Mouse (Mus musculus) heart, postnatal 4 days (tissue): ENCODE results near the gene Klhl22. TPM values are rescaled to one million over a fixed set of nuclear protein-coding genes. Genes with fewer than 3 reads are reported as not detected.

Experiments
- DNase-seq: peaks from one replicate; pipeline ENCODE4 v3.0.0; 2021
- total RNA-seq, 2 experiments: library from RNA; stranded (reverse); gene quantifications; 2 replicates each; pipeline ENCODE4 v1.2.3; 2021

Gene Klhl22
- total RNA-seq, 2 experiments from 2014 or later, result 24.6 to 25.1 TPM

DNA sequence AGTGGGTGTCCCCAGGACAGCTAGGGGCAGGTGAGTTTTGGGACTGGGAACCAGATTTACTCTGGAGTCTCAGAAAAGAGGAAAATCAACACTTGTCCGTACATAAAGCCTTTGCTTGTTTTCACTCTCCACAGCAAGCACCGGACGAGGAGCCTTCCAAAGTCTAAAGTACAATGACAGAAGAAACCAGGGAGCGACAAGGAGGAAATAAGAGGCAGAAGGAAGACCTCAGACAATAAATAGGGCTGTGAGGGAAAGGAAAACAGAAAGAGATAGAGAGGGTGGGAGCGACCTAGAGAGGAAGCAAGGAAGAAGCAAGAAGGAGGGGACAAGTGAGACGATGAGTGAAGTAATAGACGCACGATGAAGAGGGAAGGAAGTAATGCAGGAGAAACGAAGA is 516 bp upstream of the Klhl22 start:
- DNase-seq, result no peak

DNA sequence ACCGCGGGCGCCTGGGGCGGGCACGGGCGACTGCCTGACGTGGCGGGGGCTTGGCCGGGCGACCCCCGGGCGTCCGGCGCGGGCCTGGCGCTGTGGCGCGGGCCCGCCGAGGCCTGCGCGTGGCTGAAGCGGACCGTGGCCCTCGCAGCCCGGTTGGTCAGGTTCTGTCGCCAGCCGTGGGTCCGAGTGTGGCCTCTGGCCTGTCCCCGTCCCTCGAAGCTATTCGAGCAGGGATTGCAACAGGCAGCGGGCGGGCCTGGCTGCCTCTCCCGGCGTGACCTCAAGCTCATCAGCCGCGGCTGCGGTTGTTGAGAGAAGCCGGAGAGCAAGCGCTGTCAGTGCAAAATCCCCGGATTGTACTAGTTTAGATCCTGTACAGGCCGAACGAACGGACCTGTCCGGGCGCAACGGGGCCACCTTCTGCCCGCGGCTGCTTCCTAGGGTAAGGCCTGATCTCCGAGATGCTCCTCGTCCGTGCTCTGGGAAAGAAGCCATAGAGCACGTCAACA is 449 bp downstream of the Klhl22 start:
- peak; percentile 64 for DNase-seq

DNA sequence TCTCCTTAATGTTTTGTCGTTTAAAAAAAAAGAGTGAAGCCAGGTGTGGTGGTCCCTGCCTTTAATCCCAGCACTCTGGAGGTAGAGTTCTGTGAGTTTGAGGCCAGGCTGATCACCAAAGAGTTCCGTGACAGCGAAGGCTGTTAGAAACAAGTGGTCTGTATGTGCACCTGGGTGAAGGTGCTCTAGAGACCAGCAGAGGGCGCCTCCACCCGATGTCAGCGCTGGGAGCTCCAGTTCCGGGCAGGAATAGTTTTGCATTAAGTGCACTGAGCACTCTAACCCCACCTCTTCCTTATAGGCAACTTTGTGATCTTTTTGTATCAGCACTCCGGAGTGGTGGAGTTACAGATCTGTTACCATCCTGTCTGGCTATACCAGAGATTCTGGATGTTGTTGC is 1.2 kb downstream of the Klhl22 start:
- peak; percentile 58 for DNase-seq

DNA sequence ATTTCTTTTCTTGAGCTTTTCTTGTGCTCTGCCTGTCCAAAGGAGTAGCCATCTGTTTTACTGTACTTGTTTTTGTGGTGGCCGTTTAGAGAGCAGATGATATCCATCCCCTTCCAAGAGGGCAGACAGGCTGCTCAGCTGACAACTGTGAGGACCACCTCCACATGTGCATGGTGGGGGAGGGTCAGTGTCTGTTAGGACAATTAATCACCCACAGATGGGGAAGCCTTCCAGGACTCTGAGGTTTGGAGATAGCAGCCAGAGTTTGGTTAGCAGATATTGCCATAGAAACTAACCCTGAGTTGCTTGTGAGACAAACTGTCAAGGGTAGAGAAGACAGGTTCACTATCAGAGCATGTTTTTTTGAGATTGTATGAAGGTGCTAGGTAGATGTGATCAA is 1.7 kb downstream of the Klhl22 start:
- DNase-seq, result no peak

DNA sequence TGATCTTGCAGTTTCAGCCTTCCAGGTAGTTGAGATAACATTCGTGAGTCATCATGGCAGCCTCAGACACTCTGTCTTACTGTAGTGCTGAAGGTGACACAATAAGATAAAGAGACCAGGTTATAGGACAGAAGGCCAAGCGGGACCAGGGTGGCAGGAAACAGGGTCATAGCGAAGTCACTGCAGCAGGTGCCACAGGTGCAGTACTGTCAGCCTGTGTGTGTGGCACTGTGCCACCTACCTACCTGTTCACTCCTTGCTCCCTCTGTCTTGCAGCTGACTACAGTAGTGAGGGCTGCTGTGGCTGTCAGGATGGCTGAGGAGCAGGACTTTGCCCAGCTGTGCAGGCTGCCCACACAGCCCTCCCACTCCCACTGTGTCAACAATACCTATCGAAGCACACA is 4.7 kb downstream of the Klhl22 start:
- no peak for DNase-seq

DNA sequence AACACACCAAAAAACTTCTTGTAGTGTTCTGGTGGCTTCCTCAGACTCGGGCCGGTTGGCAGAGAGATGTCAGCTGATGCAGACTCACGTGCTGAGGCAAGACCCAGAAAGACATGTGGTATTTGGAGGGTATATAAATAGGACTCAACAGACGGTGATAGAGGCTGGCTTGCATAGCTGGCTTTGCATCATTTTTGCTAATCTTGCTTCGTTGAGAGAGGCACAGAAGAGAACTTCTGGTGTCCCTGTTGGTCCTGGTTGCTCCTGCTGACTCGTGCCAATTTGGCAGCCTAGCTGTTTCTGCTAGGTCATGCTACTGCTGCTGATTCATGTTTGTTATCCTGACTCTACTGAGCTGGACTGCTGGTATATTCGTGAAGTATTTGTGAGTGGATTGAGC is 9.4 kb downstream of the Klhl22 start:
- peak; percentile 56 for DNase-seq

DNA sequence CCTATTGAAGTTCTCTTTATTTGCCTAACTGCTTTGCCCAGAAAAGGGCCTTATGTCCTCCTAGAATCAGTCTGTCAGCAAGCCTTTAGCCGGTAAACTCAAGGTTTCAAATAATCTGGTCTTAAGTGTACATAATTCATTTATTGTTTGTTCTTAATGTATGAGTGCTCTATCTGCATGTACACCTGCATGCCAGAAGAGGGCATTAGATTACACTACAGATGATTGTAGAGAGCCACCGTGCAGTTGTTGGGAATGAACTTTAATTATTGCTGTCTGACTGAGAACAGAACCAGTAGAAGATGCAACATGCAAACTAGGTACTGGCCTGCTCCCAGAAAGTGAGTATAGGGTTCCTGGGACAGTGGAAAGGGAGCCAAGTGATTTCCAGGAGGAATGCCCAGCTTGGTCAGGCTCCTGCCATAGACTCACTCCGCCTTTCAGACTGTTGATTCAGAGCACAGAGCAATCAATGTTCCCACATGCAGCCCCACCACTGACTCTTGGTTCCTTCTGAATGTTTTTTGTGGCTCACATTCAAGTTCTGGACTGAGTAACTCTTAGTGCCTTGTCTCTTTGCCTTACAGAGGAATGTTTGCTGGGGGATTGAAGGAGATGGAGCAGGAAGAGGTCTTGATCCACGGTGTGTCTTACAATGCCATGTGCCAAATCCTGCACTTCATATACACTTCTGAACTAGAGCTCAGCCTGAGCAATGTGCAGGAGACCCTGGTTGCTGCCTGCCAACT is 11.9 kb downstream of the Klhl22 start:
- no peak for DNase-seq

DNA sequence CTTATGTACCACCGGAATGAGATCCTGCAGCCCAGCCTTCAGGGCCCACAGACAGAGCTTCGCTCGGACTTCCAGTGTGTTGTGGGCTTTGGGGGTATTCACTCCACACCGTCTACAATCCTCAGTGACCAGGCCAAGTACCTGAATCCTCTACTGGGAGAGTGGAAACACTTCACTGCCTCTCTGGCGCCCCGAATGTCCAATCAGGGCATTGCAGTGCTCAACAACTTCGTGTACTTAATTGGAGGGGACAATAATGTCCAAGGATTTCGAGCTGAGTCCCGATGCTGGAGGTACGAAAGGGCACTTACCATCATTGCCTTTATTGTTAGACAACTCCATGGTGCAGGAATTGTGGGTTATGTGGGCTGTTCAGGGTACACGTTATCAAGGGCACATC is 17.4 kb downstream of the Klhl22 start:
- DNase-seq, result peak; percentile 60

DNA sequence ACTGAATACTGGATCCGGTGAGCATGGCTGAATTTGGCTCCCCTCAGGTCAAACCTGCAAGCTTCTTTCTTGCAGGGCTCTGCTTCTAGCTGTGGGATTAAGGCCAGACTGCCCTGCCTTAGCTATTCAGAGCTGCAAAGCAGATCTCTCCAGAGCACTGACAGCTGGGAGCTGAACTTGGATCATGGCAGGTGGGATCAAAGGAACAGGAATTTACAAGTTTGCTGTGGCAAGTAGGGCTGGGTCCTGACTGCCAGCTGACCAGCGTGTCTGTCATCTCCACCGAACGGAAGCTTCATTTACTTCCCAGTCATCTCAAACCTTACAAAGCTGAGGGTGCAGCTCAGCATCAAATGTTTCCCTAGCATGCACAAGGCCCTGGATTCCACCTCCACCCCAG is 18.8 kb downstream of the Klhl22 start:
- no peak for DNase-seq

DNA sequence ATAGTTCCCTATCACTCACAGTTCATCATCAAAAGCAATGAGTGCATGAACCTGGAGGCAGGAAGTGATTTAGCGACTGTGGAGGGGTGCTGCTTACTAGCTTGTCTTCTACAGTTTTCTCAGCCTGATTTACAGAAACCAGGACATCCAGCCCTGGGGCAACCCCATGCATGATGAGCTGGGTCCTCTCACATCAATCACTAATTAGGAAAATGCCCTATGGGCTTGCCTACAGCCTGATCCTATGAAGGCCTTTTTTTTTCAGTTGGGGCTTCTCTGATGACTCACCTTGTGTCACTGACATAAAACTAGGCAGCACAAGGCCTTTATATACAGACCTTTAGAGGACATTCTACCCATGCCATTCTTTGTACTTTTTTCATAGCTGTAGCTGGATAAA is 20.3 kb downstream of the Klhl22 start:
- no peak for DNase-seq

DNA sequence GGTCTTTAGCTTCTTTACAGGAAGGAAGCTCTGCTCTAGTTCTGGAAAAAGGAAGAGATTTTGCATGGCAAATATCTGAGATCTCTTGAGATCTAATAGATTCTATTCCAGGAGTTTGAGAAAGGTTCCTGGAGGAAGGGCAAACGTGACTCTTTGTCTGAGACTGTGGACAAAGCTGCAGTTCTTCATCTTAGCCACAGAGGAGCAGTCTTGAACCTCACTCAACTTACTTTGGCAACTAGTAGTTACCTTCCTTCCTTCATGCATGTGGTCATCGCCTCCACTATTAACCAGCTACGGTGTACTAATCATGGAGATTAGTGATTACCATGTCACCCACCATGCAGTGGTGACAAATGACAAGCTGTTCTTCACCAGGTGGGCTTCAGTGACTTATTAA is 25.9 kb downstream of the Klhl22 start:
- DNase-seq, result no peak

DNA sequence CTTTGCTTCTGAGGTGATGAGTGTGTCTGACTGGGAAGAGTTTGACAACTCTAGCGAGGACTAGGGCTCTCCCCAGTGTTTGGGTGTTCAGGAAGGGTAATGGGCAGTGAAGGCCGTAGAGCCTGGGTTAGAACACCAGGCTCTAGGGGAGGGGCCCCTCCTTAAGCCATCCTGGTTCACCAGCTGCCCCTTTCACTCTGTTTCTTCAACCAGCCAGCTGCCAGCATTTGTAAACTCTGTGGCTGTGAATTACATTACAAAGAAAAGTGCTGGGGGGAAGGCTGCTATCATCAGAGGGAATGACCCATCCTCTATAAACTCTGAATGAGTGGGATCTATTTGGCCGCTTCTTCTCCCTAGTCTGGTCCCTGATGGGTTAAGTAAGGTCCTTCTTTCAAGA is 33.3 kb downstream of the Klhl22 start:
- DNase-seq, result no peak

DNA sequence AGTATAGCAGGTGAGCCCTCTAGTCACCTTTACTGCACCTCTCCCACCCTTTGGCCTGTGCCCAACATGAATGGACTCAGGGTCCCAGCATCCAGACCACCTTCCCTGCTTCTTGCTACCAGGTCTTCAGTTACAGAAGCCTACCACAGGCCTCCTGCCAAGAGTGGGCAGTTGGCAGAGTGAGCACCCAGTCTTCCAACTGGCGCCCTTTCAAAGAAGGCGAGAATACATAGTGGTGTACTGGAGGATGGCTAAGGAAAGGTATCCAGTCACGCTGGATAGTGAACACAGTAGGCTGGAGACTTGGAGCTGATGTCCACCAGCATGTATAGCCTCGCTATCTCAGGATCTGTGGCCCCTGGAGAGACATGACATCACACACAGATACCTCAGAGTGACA is 34.6 kb downstream of the Klhl22 start:
- no peak for DNase-seq

DNA sequence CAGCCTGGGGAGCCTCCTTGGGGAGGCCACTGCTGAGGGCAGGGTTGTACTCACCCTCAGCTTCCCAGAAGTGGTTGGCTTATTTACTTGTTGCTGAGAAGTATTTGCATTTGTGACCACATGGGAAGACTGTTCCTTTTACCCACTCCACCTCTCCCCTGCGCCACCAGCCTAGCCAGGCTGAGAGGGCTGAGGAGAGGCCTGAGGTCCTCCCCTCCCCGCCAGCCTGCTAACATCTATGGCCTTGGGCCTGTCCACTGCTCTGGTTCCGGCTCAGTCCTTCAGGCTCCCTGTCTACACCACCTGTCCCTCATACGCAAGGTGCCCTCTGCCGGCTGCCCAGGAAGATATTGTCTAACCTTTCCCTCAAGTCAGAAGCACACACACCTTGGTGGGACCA is 36.2 kb downstream of the Klhl22 start:
- DNase-seq, result no peak

DNA sequence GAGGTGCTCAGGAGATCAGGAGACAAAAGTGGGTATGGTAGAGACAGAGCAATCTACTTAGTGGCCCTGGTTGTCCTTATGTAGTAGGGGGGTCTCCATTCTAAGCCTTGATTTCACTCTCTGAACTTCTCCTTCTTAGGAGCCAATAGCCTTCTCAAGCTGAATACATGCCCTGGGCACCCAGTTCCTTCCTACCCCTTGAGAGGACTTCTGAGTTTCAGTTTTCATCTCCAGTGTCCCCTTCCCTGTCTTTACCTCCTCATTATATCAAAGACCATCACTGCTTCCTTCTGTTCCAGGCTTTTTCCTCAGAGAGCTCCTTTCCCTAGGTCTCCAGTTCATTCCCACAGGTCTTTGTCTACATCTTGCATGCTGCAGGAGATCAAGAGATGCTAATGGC is 37.1 kb downstream of the Klhl22 start:
- DNase-seq, result no peak

DNA sequence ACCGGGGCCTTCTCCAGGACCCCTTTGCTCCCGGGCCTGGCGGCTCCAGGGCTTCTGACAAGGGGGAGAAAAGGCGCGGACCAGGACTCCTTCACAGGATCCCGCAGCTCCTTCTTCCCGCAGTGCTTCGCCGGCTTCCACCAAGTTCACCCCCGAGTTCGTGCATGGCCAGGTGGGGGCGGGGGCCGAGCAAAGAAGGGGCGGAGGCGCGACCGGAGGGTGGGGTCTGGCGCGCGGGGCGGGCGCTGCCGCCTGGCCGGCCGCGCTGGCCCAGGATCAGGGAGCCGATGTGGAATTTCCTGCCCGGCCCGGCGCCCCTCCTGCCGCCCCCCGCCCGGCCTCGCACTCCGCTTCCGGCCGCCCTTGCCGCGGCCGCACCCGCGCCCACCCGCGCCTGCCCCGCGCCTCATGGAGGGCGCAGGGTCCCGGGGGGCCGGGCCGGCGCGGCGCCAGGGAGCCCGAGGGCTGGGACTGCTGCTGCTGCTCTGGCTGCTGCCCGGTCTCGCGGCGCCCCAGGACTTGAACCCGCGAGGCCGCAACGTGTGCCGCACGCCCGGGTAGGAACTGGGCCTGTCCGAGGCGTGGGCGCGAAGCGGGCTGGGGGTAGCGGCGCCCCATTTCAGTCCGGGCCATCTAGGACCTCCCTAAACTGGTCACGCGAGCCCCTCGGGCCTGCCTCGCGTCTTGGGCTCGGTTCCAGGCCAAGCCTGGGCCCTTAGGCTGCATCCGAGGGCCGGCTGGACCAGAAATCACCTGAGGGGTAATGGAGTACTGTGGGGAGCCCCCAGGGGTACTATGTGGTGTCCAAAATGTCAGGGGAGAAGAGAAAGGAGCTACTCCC is 37.8 kb downstream of the Klhl22 start, which contains the start of gene Scarf2:
Scarf2 (plus strand) TSS at position 312 of the 841 bp plus-strand sequence.
- DNase-seq, result peak; percentile 77

DNA sequence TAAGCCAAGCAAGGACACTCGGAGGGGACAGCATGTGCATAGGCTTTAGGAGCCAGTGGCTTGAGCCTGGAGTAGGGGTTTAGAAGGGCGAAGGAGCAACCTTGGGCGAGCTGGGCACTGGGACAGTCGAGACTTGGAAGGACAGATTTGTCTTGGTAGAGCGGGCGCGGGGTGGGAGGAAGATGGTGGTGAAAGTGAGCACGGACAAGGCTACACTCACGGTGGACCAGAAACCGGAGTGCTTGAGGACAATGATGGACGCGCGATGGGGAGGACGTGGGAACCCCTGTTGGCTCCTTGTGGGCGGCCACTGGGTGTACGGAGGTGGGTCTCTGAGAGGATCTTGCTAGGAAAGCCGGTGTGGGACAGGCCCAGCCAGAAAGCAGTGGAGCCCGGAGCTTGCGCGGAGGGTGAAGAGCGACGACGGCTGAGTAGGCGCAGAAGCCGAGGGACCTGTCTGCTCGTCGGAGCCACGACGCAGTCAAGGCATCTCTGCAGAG is 38.4 kb downstream of the Klhl22 start:
- DNase-seq, result peak; percentile 41

DNA sequence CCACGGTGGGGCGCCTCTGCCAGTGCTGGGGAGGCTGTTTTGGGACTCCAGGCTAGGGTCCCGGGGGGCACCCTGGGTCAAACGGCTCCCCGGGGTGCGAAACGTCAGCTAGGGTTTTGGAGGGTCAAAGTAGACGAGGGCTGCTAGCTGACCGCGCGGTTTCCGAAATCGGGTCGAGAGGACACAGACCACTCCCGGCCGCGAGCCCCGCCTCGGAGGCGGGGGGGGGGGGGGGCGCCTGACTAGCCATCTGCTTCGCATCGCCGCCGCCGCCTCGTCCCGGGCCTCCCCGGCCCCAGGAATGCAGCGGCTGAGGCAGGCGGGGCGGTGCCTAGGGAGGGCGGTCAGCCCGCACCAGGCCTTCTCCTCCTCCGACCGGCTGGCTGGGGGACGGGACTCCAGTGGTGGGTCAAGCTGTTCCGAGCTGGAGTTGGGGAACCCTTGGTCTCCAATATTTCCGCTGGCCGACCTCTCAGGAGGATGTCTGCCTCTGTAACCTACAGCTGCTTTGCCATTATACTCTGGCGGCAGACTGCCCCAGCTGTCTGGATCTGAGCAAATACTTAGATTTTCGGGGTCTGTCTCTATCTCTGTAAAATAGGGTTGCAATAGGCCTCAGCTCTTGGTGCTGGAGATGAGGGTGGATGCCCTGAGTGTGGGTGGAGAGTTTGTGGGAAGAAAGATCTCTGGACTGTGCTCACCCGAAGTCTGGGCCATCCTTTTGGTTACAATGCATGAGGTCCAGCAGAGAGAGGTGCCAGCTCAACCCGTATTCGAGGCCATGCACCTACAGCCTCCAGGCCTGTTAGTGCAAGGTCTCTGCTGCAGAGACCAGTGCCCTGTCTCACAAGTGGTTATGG is 39.1 kb downstream of the Klhl22 start:
- peak; percentile 75 for DNase-seq

DNA sequence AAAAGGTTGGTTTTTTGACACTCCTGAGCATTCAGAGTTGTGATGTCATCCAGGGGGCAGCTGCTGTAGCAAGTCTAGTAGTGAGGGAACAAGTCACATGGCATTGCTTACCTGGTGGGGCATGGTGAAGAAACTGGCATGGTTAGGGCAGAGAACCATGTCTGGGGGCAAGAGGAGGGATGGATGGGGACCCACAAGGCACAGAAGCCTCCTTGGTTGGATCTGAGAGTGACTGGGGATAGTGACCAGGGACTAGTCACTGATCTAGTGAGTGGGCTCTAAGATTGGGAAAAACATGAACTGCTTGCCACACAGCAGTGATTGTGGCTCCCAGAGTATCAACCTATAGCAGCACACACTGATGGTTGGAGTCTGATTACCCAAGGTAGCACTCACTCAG is 40.2 kb downstream of the Klhl22 start:
- no peak for DNase-seq

DNA sequence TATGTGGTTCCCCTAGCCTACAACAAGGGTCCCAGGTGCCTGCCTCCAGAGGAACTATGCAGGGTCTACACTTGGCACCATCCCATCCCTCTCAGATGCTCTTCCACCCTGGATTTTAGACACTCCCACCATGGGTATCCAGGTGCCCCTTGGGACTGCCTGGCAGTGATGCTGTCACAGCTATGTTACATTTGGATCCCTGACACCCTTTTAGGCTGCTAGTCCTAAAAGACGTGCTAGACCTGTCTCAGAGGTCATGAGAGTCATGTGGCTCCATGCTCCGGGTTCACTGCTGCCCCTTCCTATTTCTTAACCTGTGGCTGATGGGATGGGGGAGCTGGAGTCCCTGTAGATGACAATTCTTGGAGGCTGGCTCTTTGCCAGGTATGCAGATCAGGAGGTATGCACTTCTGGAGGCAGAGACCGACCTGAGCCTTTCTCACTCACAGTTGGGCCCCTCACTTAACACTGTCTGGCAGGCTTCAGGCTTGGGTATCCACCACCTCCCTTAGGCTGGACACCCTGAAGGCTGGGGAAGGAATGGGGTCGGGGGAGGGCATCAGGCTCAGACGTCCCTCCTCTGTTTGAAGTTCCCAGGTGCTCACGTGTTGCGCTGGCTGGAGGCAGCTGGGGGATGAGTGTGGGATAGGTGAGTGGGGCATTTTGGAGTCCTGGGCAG is 42.5 kb downstream of the Klhl22 start:
- no peak for DNase-seq

DNA sequence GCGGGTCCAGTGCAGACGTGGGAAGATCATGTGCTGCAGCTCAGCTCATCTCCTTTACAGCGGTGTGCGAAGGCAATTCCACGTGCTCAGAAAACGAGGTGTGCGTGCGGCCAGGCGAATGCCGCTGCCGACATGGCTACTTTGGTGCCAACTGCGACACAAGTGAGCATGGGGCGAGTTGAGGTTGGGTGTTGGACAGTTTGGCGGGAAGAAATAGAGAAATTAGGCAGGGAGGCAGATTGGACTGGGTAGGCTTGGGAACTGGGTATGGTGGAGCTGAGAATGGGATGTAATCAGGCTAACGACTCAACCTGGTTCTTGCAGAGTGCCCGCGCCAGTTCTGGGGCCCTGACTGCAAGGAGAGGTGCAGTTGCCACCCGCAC is 43.0 kb downstream of the Klhl22 start:
- DNase-seq, result no peak
